Mouse (Mus musculus) hindbrain, embryonic 16.5 days (tissue): ENCODE measurements around the gene Prr3. TPM values are rescaled to one million over a fixed set of nuclear protein-coding genes. Genes with fewer than 3 reads are reported as not detected.

Source experiments
- ATAC-seq: fragments of 200-750 bp; cut with Nextera tagmentation; 2 replicates; pipeline ENCODE4 v1.8.0; 2017; ENCODE audit warnings: moderate TSS enrichment, moderate library complexity
- H3K27ac ChIP-seq: fragments of 300-500 bp; sonication (generic); 2 replicates; pipeline ENCODE4 v1.5.1; 2014; ENCODE audit warnings: low read depth, mild to moderate bottlenecking, control low read depth, low read length, moderate library complexity
- H3K27me3 ChIP-seq: fragments of 300-500 bp; sonication (generic); replicated peaks from 2 replicates; pipeline ENCODE4 v1.6.1; 2014; ENCODE audit warnings: low read length; ENCODE audit not compliant: control insufficient read depth, insufficient read depth
- H3K36me3 ChIP-seq: fragments of 300-500 bp; sonication (generic); 2 replicates; pipeline ENCODE4 v1.6.1; 2014; ENCODE audit warnings: mild to moderate bottlenecking, low read length, moderate library complexity, mixed read lengths; ENCODE audit not compliant: control insufficient read depth, insufficient read depth
- H3K4me1 ChIP-seq: fragments of 300-500 bp; sonication (generic); 2 replicates; pipeline ENCODE4 v1.6.1; 2014; ENCODE audit warnings: low read depth, low read length; ENCODE audit not compliant: control insufficient read depth, insufficient read depth
- H3K4me2 ChIP-seq: fragments of 300-500 bp; sonication (generic); 2 replicates; pipeline ENCODE4 v1.6.1; 2014; ENCODE audit warnings: mild to moderate bottlenecking, low read length, control low read depth, moderate library complexity
- H3K4me3 ChIP-seq: fragments of 300-500 bp; sonication (generic); 2 replicates; pipeline ENCODE4 v1.5.1; 2014; ENCODE audit warnings: mild to moderate bottlenecking, low read length, control low read depth, moderate library complexity
- H3K9ac ChIP-seq: fragments of 300-500 bp; sonication (generic); 2 replicates; pipeline ENCODE4 v1.6.1; 2014; ENCODE audit warnings: low read depth, mild to moderate bottlenecking, control low read depth, low read length, moderate library complexity
- H3K9me3 ChIP-seq: fragments of 300-500 bp; sonication (generic); 2 replicates; pipeline ENCODE4 v1.6.1; 2014; ENCODE audit warnings: mild to moderate bottlenecking, low read length, moderate library complexity; ENCODE audit not compliant: control insufficient read depth
- WGBS: fragments of 180-500 bp; shearing (Covaris S2); extraction: QIAGEN DNeasy Blood & Tissue Kit; methylation state at CpG from one replicate; pipeline ENCODE4 v1.1.7; 2014; 5-methylcytosine and 5-hydroxymethylcytosine counted together
- microRNA counts: library from miRNA; unstranded; fragments of <30 nt; microRNA quantifications from one replicate; lab custom pipeline; 2016
- microRNA-seq: library from miRNA; unstranded; fragments of <30 nt; microRNA quantifications from one replicate; pipeline ENCODE4, GENCODE M21; 2017
- polyA plus RNA-seq: library from polyadenylated mRNA; unstranded; fragments of >200 nt; fragmentation: Nextera tagmentation; extraction: Ambion mirVana; gene quantifications from 2 replicates; pipeline ENCODE4 v1.2.1, GENCODE M21; 2015

The Prr3 gene
- polyA plus RNA-seq, 1 experiment from 2014 or later = 93.7 TPM

DNA sequence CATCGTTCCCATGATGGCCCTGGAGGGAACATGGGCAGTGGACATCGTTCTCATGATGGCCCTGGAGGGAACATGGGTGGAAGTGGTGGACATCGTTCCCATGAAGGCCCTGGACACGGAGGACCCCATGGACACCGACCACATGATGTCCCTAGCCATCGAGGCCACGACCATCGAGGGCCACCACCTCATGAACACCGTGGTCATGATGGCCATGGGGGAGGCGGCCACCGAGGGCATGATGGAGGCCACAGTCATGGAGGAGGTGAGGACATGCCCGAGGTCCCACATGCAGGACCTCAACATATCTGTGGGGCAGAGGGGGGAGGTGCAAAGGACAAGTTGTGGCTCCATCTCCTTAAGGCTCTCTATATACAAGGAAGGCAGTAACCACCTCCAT is 49.4 kb downstream of the Prr3 start:
- no peak overlapping the region for H3K4me2 ChIP-seq
- H3K4me3 ChIP-seq = no peak overlapping the region
- ATAC-seq = no peak
- peaks cover 46% of the 10 kb centered on the region for H3K36me3 ChIP-seq
- 89% methylated on average over 12 of the region's 12 CpGs for WGBS
- H3K4me1 ChIP-seq = no peaks in the 10 kb centered on the region
- H3K9me3 ChIP-seq = no peaks in the 10 kb centered on the region
- H3K27me3 ChIP-seq = no peaks in the 10 kb centered on the region
- H3K9ac ChIP-seq = no peak overlapping the region
- no peak overlapping the region for H3K27ac ChIP-seq

DNA sequence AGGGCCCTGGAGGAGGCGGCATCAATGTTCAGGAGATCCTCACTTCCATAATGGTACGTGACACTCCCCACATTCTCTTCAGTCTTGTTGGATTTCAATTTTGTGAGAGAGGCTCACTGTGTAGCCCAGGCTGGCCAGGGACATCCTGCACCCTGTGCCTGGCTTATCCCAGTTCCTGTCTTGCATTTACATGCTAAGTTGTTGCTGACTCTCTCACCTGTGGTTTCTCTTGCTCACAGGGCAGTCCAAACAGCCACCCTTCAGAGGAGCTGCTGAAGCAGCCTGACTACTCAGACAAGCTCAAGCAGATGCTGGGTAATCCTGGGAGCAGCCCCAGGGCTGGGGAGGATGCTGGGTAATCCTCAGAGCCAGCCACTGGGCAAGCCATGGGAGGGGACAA is 50.5 kb downstream of the Prr3 start:
- no peaks in the 10 kb centered on the region for H3K4me1 ChIP-seq
- no peak for ATAC-seq
- H3K27ac ChIP-seq = no peak overlapping the region
- 95% methylated on average over 2 of the region's 2 CpGs for WGBS
- no peak overlapping the region for H3K4me3 ChIP-seq
- H3K4me2 ChIP-seq = no peak overlapping the region
- H3K36me3 ChIP-seq = peaks cover 53% of the 10 kb centered on the region
- no peak overlapping the region for H3K9ac ChIP-seq
- no peaks in the 10 kb centered on the region for H3K9me3 ChIP-seq
- H3K27me3 ChIP-seq = no peaks in the 10 kb centered on the region

DNA sequence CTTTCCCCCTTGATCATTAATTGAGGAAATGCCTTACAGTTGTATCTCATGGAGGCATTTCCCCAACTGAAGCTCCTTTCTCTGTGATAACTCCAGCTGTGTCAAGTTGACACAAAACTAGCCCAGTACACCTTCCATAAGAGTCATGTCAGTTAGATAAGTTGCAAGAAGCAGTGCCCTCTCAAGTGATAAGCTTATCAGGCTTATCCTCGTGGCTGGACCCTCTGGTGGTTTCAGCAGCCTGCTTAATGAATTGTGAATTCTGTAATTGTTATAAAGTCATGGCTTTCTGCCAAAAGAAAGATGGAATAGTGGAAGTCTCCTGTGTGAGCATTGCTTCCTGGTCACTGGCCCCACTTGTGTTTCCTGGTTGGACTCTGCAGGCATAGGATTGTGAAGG is 52.6 kb downstream of the Prr3 start:
- ATAC-seq = no peak
- H3K4me3 ChIP-seq = no peak overlapping the region
- H3K27ac ChIP-seq = no peak overlapping the region
- no peak overlapping the region for H3K4me2 ChIP-seq
- H3K4me1 ChIP-seq = no peaks in the 10 kb centered on the region
- H3K27me3 ChIP-seq = no peaks in the 10 kb centered on the region
- peaks cover 61% of the 10 kb centered on the region for H3K36me3 ChIP-seq
- no peaks in the 10 kb centered on the region for H3K9me3 ChIP-seq
- 68% methylated on average over 1 of the region's 1 CpGs for WGBS
- no peak overlapping the region for H3K9ac ChIP-seq

DNA sequence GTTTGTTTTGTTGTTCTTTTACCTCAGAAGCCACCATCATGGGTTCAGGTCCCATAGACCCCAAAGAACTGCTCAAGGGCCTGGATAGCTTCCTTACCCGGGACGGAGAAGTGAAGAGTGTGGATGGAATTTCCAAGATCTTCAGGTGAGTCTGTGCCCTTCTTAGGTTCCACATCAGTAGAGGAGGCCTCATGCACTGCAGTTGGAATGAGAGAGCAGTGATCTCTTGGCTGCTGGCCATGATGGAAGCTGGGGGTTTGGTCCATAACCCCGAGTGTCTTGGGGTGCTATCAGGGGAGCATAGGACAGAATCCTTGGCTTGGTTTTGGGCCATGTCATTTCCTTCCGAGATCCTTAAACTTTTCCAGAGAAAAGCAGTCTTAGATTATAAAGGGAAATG is 56.8 kb downstream of the Prr3 start:
- ATAC-seq = no peak
- Histone ChIP-seq H3K9me3 (no peaks in the 10 kb centered on the region), H3K4me1 (peaks cover 25% of the 10 kb centered on the region), H3K36me3 (peaks cover 35% of the 10 kb centered on the region), H3K9ac (no peak overlapping the region), H3K27ac (no peak overlapping the region), H3K4me3 (no peak overlapping the region), H3K4me2 (no peak overlapping the region), H3K27me3 (no peaks in the 10 kb centered on the region)
- 94% methylated on average over 4 of the region's 4 CpGs for WGBS

DNA sequence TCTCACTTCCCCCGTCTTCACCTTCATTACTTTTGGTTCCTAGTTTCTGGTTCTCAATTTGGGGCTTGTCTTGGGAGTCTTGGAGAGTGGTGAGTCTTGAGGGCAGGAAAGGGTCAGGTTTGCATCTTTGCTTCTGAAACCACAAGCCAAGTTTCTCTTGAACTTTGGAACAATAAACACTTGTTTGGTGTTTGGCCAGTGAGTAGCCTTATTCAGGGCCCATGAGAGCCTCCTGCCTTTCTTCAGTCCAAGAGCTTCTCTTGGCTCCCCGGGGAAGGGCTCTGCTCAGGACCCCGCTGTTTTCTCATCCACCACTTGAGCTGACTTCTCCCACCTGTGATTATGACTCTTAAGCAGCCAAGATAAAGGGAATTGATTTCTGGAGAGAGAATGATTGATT is 57.5 kb downstream of the Prr3 start:
- H3K27me3 ChIP-seq = no peaks in the 10 kb centered on the region
- no peak overlapping the region for H3K9ac ChIP-seq
- no peak overlapping the region for H3K4me3 ChIP-seq
- WGBS = 88% methylated on average over 3 of the region's 3 CpGs
- H3K36me3 ChIP-seq = peaks cover 28% of the 10 kb centered on the region
- H3K4me2 ChIP-seq = no peak overlapping the region
- no peak for ATAC-seq
- no peak overlapping the region for H3K27ac ChIP-seq
- peaks cover 25% of the 10 kb centered on the region for H3K4me1 ChIP-seq
- no peaks in the 10 kb centered on the region for H3K9me3 ChIP-seq

MicroRNAs within 50 kb of the gene (microRNA counts, 519-probe panel; counts per million panel counts)
- microRNA mmu-miR-877 (lab: Ali Mortazavi, UCI) = 2,002 counts per million, percentile 28 among the panel's probes with 10 or more counts

Small RNAs within 50 kb of the gene (microRNA-seq; reads per million reads assigned to microRNA genes)
- 86.2 reads per million, percentile 47 among the genes with 10 or more reads in this experiment for gene Mir877

Other genes starting within 250 kb of the Prr3 start
- 14.5 and 17.2 TPM in 2 replicates for gene Ier3, start 158.6 kb downstream of the Prr3 start, polyA plus RNA-seq
- gene Flot1, start 157.0 kb downstream of the Prr3 start, polyA plus RNA-seq = 131 and 150 TPM in 2 replicates
- gene Tubb5, start 141.9 kb downstream of the Prr3 start, polyA plus RNA-seq = 1,705 and 1,762 TPM in 2 replicates
- 9.3 and 11.2 TPM in 2 replicates for gene Mdc1, start 138.7 kb downstream of the Prr3 start, polyA plus RNA-seq
- 20.8 and 22.3 TPM in 2 replicates for gene Nrm, start 118.9 kb downstream of the Prr3 start, polyA plus RNA-seq
- 18.9 and 24.4 TPM in 2 replicates for gene Ppp1r18, start 114.6 kb downstream of the Prr3 start, polyA plus RNA-seq
- 25.0 and 33.3 TPM in 2 replicates for gene Dhx16, start 100.4 kb downstream of the Prr3 start, polyA plus RNA-seq
- 67.4 and 77.4 TPM in 2 replicates for gene 2310061I04Rik, start 82.8 kb downstream of the Prr3 start, polyA plus RNA-seq
- 287 and 393 TPM in 2 replicates for gene Atat1, start 70.2 kb downstream of the Prr3 start, polyA plus RNA-seq
- gene Mrps18b, start 63.8 kb downstream of the Prr3 start, polyA plus RNA-seq = 59.6 and 67.4 TPM in 2 replicates
- gene Ppp1r10, start 63.8 kb downstream of the Prr3 start, polyA plus RNA-seq = 32.7 and 40.2 TPM in 2 replicates
- 73.9 and 84.6 TPM in 2 replicates for gene Abcf1, start 10.5 kb downstream of the Prr3 start, polyA plus RNA-seq
- 74.1 and 75.1 TPM in 2 replicates for gene Gnl1, start 385 bp downstream of the Prr3 start, polyA plus RNA-seq
- 9.6 and 10.3 TPM in 2 replicates for gene H2-T24, start 40.3 kb upstream of the Prr3 start, polyA plus RNA-seq
- gene H2-T23, start 52.6 kb upstream of the Prr3 start, polyA plus RNA-seq = 5.0 and 5.1 TPM in 2 replicates
- 8.2 and 9.2 TPM in 2 replicates for gene H2-T22, start 62.5 kb upstream of the Prr3 start, polyA plus RNA-seq
- not detected in 2 replicates for gene Gm6034, start 62.7 kb upstream of the Prr3 start, polyA plus RNA-seq
- gene Gm11127, start 78.1 kb upstream of the Prr3 start, polyA plus RNA-seq = not detected in 2 replicates
- not detected in 2 replicates for gene Gm19684, start 141.4 kb upstream of the Prr3 start, polyA plus RNA-seq
- gene Gm7030, start 149.2 kb upstream of the Prr3 start, polyA plus RNA-seq = not detected in 2 replicates
- gene Gm8909, start 188.3 kb upstream of the Prr3 start, polyA plus RNA-seq = not detected in 2 replicates
- gene H2-T3, start 210.1 kb upstream of the Prr3 start, polyA plus RNA-seq = not detected in 2 replicates